Mouse (Mus musculus) frontal cortex, postnatal 14 days (tissue): ENCODE results near the gene Cxcr1.

Experiments
- DNase-seq, 2 experiments: peaks; one replicate each; pipeline ENCODE4 v3.0.0; 2022; ENCODE audit warnings: low spot score in 2 of 2

Cxcr1 gene

GRCm38 (mm10) chr1:74194445-74194844 lies at the start of gene Cxcr1:
Gene Cxcr1 (minus strand): TSS chr1:74194631.
- DNase-seq = no peak

GRCm38 (mm10) chr1:74240832-74241231 lies 46.4 kb upstream of the Cxcr1 start:
- no peak for DNase-seq

- peak; percentile 54 to 58 for DNase-seq
Observed at GRCm38 (mm10) chr1:74240311-74240710, 45.9 kb upstream of the Cxcr1 start.

- no peak for DNase-seq
Observed at GRCm38 (mm10) chr1:74239618-74240017, 45.2 kb upstream of the Cxcr1 start.

- no peak for DNase-seq
Observed at GRCm38 (mm10) chr1:74239162-74239561, 44.7 kb upstream of the Cxcr1 start.

- DNase-seq = no peak
Observed at GRCm38 (mm10) chr1:74238136-74238535, 43.7 kb upstream of the Cxcr1 start.

- no peak for DNase-seq
Observed at GRCm38 (mm10) chr1:74237671-74238070, 43.2 kb upstream of the Cxcr1 start.

- DNase-seq = no peak
Observed at GRCm38 (mm10) chr1:74236590-74237317, 42.3 kb upstream of the Cxcr1 start.

GRCm38 (mm10) chr1:74235938-74236589 lies 41.6 kb upstream of the Cxcr1 start, which contains the start of gene Arpc2:
Gene Arpc2 (plus strand): TSS chr1:74236084.
- peak; percentile 91 to 95 for DNase-seq

GRCm38 (mm10) chr1:74230992-74231391 lies 36.6 kb upstream of the Cxcr1 start:
- DNase-seq = no peak

GRCm38 (mm10) chr1:74229942-74230341 lies 35.5 kb upstream of the Cxcr1 start:
- no peak for DNase-seq

GRCm38 (mm10) chr1:74227317-74227716 lies 32.9 kb upstream of the Cxcr1 start:
- peak in 1 of 2 experiments; percentile 24 for DNase-seq

- no peak for DNase-seq
Observed at GRCm38 (mm10) chr1:74219922-74220321, 25.5 kb upstream of the Cxcr1 start.

GRCm38 (mm10) chr1:74208941-74209340 lies 14.5 kb upstream of the Cxcr1 start:
- DNase-seq = no peak

GRCm38 (mm10) chr1:74207906-74208305 lies 13.5 kb upstream of the Cxcr1 start:
- peak in 1 of 2 experiments; percentile 39 for DNase-seq

- no peak for DNase-seq
Observed at GRCm38 (mm10) chr1:74206642-74207041, 12.2 kb upstream of the Cxcr1 start.

GRCm38 (mm10) chr1:74205881-74206280 lies 11.4 kb upstream of the Cxcr1 start:
- DNase-seq = no peak

- no peak for DNase-seq
Observed at GRCm38 (mm10) chr1:74203457-74203856, 9.0 kb upstream of the Cxcr1 start.

GRCm38 (mm10) chr1:74201048-74201844 lies 6.8 kb upstream of the Cxcr1 start:
- no peak for DNase-seq

GRCm38 (mm10) chr1:74199046-74199445 lies 4.6 kb upstream of the Cxcr1 start:
- DNase-seq = no peak

- DNase-seq = peak; percentile 30 to 46
Observed at GRCm38 (mm10) chr1:74197726-74198470, 3.5 kb upstream of the Cxcr1 start.
